Mouse (Mus musculus) G1E-ER4 (cell line): Measurements from ENCODE around the gene Vmn1r199. TPM values are rescaled to one million over a fixed set of nuclear protein-coding genes. Genes with fewer than 3 reads are reported as not detected.

ENCODE experiments used
- GATA1 ChIP-seq: IDR thresholded peaks from one replicate; pipeline ENCODE4 v1.8.0; 2012; ENCODE audit warnings: low read length, inconsistent platforms
- polyA plus RNA-seq: library from polyadenylated mRNA; stranded (reverse); fragments of >175 nt; gene quantifications from 2 replicates; pipeline ENCODE4 v1.2.3, GENCODE M21; 2012

The Vmn1r199 gene
- not detected in 2 replicates for polyA plus RNA-seq

DNA sequence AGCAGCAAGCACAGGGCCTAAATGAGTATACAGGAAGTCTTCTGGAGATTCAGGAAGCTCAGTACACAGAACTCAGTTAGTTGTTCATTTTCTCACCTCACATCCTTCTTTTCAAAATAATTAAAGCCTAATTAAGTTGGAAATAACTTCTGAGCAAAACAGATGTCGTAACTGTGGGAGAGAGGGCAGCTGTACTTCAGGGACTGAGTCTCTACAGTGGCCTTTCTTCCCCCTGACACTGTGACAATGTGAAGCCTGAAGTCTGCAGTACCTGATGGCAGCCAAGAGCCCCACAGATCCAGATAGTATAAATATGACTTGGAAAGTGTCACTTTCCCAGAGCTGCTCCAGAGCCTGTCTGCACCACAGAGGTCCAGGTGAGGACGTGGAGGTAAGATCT, at the start of gene Vmn1r199:
Gene Vmn1r199 (plus strand): TSS at position 301 of the 400 bp plus-strand sequence.
- no peak for TF ChIP-seq GATA1

DNA sequence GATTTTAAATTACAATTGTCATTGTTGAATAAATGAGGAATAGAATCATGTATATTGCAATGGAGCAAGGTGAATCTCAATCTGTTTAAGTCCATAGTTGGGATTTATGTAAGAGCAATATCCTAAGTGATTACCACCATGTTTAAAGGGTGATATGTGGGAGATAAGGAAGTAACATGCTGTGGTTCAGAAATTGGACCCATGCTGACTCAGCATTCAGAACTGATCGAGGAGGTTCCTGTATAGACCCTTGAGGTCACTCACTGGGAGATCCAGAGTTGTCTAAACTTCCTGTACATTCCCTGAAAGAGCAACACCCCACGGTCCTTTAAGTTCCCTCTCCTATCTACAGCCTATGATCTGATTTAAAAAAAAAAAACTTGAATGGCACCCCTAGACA, 46.3 kb upstream of the Vmn1r199 start:
- no peak for TF ChIP-seq GATA1

DNA sequence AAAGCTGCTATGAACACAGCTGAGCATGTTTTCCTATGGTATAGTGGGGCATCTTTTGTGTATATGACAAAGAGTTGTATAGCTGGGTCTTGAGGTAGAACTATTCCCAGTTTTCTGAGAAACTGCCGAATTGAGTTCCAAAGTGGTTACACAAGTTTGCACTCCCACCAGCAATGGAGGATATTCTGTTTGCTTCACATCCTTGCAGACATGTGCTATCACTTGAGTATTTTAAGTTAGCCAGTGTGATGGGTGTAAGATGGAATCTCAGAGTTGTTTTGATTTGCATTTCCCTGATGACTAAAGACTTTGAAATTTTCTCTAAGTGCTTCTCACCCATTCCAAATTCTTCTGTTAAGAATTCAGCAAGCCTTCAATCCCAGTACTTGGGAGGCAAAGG, 44.1 kb upstream of the Vmn1r199 start:
- TF ChIP-seq GATA1 = no peak

GRCm38 (mm10) chr13:22350064-22350463, 29.6 kb upstream of the Vmn1r199 start, which contains the start of gene Vmn1r198:
Gene Vmn1r198 (plus strand): TSS chr13:22350364.
- TF ChIP-seq GATA1 = no peak

DNA sequence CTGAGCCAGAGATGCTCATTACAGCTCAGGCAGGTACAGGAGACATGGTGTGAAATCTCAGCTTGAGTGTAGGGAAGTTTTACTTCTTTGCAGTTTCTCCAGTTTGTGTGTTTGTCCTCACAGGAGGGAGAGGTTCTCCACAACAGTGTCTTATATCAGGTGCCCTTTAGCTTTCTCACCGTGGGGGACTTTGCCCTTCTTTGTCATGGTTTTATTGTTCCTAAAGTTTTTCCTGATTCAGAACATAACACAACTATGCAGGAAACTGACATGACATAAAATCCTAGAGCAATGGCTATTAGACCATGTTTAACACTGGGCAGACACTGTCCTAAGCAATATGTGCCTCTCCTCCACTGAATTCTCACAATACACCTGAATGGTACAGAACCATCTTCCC, 28.8 kb upstream of the Vmn1r199 start:
- no peak for TF ChIP-seq GATA1

GRCm38 (mm10) chr13:22383401-22383800, 3.8 kb downstream of the Vmn1r199 start:
- no peak for TF ChIP-seq GATA1

- TF ChIP-seq GATA1 = no peak
Measured at GRCm38 (mm10) chr13:22387050-22387449, 7.4 kb downstream of the Vmn1r199 start.

GRCm38 (mm10) chr13:22390073-22390472, 10.5 kb downstream of the Vmn1r199 start, which contains the start of gene Vmn1r200:
Gene Vmn1r200 (plus strand): TSS chr13:22390373.
- TF ChIP-seq GATA1 = no peak

- TF ChIP-seq GATA1 = no peak
Measured at GRCm38 (mm10) chr13:22402978-22403377, 23.4 kb downstream of the Vmn1r199 start.

Other genes starting within 250 kb of the Vmn1r199 start
- not detected in 2 replicates for gene Vmn1r191, start 195.8 kb upstream of the Vmn1r199 start, polyA plus RNA-seq
- not detected in 2 replicates for gene Vmn1r192, start 188.7 kb upstream of the Vmn1r199 start, polyA plus RNA-seq
- gene Vmn1r193, start 156.7 kb upstream of the Vmn1r199 start, polyA plus RNA-seq = not detected in 2 replicates
- gene Vmn1r194, start 135.6 kb upstream of the Vmn1r199 start, polyA plus RNA-seq = not detected in 2 replicates
- gene Vmn1r195, start 109.3 kb upstream of the Vmn1r199 start, polyA plus RNA-seq = not detected in 2 replicates
- not detected in 2 replicates for gene Vmn1r196, start 89.9 kb upstream of the Vmn1r199 start, polyA plus RNA-seq
- gene Vmn1r197, start 55.2 kb upstream of the Vmn1r199 start, polyA plus RNA-seq = not detected in 2 replicates
- not detected in 2 replicates for gene Vmn1r198, start 29.5 kb upstream of the Vmn1r199 start, polyA plus RNA-seq
- not detected in 2 replicates for gene Vmn1r200, start 10.6 kb downstream of the Vmn1r199 start, polyA plus RNA-seq
- not detected in 2 replicates for gene Vmn1r201, start 92.1 kb downstream of the Vmn1r199 start, polyA plus RNA-seq
- gene Vmn1r202, start 125.6 kb downstream of the Vmn1r199 start, polyA plus RNA-seq = not detected in 2 replicates
- not detected in 2 replicates for gene Vmn1r203, start 138.3 kb downstream of the Vmn1r199 start, polyA plus RNA-seq
- not detected in 2 replicates for gene Vmn1r204, start 173.4 kb downstream of the Vmn1r199 start, polyA plus RNA-seq
- not detected in 2 replicates for gene Vmn1r205, start 213.2 kb downstream of the Vmn1r199 start, polyA plus RNA-seq
- not detected in 2 replicates for gene Vmn1r206, start 244.4 kb downstream of the Vmn1r199 start, polyA plus RNA-seq